Mouse (Mus musculus) liver, embryonic 14.5 days (tissue): ENCODE measurements around the gene Fam173a.

Experiments used
- CTCF ChIP-seq: IDR thresholded peaks from 2 replicates; pipeline ENCODE4 v1.5.1; 2016; ENCODE audit warnings: antibody characterized with exemption, low read depth, control low read depth
- EP300 ChIP-seq: IDR thresholded peaks from 2 replicates; pipeline ENCODE4 v1.6.1; 2016; ENCODE audit warnings: antibody characterized with exemption, low read depth

GRCm38 (mm10) chr17:25802825-25803517, 10.3 kb upstream of the Fam173a start:
- TF ChIP-seq CTCF (no peak), EP300 (no peak)
